Mouse (Mus musculus): ENCODE results near the gene Rgs1. TPM values are rescaled to one million over a fixed set of nuclear protein-coding genes. Genes with fewer than 3 reads are reported as not detected.

Rgs1 gene
- polyA plus RNA-seq, 1 experiment from 2014 or later = 0.28 TPM

DNA sequence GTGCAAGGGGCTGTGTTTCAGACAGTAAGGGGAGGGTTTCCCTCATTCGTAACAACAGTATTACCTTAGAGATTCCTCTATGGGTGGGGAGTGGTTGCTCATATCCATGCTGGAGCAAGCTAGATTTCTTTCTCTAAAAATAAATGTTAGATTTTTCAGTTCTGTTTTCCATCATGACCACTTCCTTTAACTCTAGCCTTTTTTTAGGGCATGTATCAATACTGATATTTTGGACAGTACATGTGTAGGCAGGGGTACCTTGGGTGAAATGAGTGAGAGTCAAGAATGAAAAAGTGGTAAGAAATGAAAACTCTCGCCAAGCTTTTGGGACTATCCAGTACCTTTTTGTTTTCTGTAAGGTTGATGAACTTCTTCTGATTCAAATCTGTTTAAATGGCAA lies 44.3 kb downstream of the Rgs1 start:
- Histone ChIP-seq H3K4me3 (ENCODE audit: low read length) (no peak overlapping the region), H3K27me3 (replicated peaks; ENCODE audit: control insufficient read depth, insufficient read depth, low read length) (no peaks in the 10 kb centered on the region), H3K36me3 (ENCODE audit: control insufficient read depth, insufficient read depth, low read length) (no peaks in the 10 kb centered on the region), H3K4me1 (ENCODE audit: control insufficient read depth, insufficient read depth, low read depth, low read length) (no peaks in the 10 kb centered on the region), H3K4me2 (ENCODE audit: low read length) (no peak overlapping the region), H3K27ac (ENCODE audit: low read depth, low read length) (no peak overlapping the region), H3K9ac (ENCODE audit: low read depth, low read length) (no peak overlapping the region), H3K9me3 (ENCODE audit: control insufficient read depth, low read length) (no peaks in the 10 kb centered on the region)
- WGBS = 92% methylated on average over 2 of the region's 2 CpGs
- ATAC-seq = no peak

DNA sequence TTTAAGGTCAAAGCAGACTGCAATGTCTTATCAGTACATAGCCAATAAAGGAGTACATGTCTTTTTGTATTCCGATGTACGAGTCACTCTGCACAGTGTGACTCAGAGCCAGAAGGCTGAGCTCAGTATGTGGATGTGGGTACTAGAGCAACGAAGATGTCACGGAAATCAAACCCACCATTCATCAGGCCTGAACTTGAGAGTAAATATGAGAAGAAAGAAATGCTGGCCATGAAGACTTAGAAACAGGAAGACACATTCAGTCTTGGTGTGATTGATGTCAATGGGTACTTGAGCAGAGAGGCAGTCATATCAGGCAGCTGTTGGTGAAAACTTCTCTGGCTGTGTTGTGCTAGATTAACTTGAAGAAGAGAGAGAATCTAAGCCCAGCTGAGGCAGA lies 46.1 kb downstream of the Rgs1 start:
- no peaks in the 10 kb centered on the region for H3K36me3 ChIP-seq (ENCODE audit: control insufficient read depth, insufficient read depth, low read length)
- 89% methylated on average over 4 of the region's 4 CpGs for WGBS
- H3K4me2 ChIP-seq (ENCODE audit: low read length) = no peak overlapping the region
- H3K9ac ChIP-seq (ENCODE audit: low read depth, low read length) = no peak overlapping the region
- H3K4me3 ChIP-seq (ENCODE audit: low read length) = no peak overlapping the region
- H3K27ac ChIP-seq (ENCODE audit: low read depth, low read length) = no peak overlapping the region
- no peaks in the 10 kb centered on the region for H3K4me1 ChIP-seq (ENCODE audit: control insufficient read depth, insufficient read depth, low read depth, low read length)
- no peaks in the 10 kb centered on the region for H3K9me3 ChIP-seq (ENCODE audit: control insufficient read depth, low read length)
- ATAC-seq = no peak
- H3K27me3 ChIP-seq (replicated peaks; ENCODE audit: control insufficient read depth, insufficient read depth, low read length) = no peaks in the 10 kb centered on the region

DNA sequence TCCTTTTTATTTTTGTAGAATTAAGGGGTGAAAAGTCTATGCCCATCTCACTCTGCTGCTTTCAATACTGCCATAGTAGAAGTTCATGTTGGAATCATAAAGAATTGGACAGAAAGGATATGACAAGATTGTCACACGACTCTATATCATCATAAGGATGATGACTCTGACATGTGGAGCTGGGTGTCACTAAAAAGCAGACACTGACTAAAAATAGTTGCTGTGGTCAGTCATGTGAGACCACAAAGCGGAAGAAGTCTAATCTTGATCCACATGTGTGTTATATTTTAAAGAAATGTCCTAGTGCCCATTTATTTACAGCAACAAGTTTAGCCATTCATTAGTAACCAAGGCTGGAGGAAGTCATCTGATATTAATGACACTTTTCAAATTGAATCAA lies 48.5 kb downstream of the Rgs1 start:
- Histone ChIP-seq H3K4me1 (ENCODE audit: control insufficient read depth, insufficient read depth, low read depth, low read length) (no peaks in the 10 kb centered on the region), H3K9me3 (ENCODE audit: control insufficient read depth, low read length) (no peaks in the 10 kb centered on the region), H3K4me3 (ENCODE audit: low read length) (no peak overlapping the region), H3K27ac (ENCODE audit: low read depth, low read length) (no peak overlapping the region), H3K9ac (ENCODE audit: low read depth, low read length) (no peak overlapping the region), H3K4me2 (ENCODE audit: low read length) (no peak overlapping the region), H3K36me3 (ENCODE audit: control insufficient read depth, insufficient read depth, low read length) (no peaks in the 10 kb centered on the region), H3K27me3 (replicated peaks; ENCODE audit: control insufficient read depth, insufficient read depth, low read length) (no peaks in the 10 kb centered on the region)
- no peak for ATAC-seq
- 66% methylated on average over 2 of the region's 2 CpGs for WGBS

DNA sequence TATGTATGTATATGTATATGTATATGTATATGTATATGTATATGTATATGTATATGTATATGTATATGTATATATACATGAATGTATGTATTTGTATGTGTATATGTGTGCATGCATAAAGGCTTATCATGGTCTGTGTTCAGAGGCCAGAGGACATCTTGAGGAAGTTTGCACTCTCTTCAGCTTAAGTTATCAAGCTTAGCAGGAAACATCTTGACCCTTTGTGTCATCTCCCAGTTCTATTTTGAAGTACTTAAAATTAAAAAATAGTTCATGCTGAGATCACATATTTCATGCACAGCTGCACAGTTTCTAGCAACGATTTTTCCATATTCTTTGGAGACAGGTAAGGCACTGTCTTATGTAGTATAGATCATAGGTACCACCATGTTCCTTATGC lies 49.5 kb downstream of the Rgs1 start:
- Histone ChIP-seq H3K4me1 (ENCODE audit: control insufficient read depth, insufficient read depth, low read depth, low read length) (no peaks in the 10 kb centered on the region), H3K9ac (ENCODE audit: low read depth, low read length) (no peak overlapping the region), H3K4me2 (ENCODE audit: low read length) (no peak overlapping the region), H3K27me3 (replicated peaks; ENCODE audit: control insufficient read depth, insufficient read depth, low read length) (no peaks in the 10 kb centered on the region), H3K36me3 (ENCODE audit: control insufficient read depth, insufficient read depth, low read length) (no peaks in the 10 kb centered on the region), H3K4me3 (ENCODE audit: low read length) (no peak overlapping the region), H3K9me3 (ENCODE audit: control insufficient read depth, low read length) (no peaks in the 10 kb centered on the region), H3K27ac (ENCODE audit: low read depth, low read length) (no peak overlapping the region)
- ATAC-seq = no peak
- 56% methylated on average over 1 of the region's 1 CpGs for WGBS

DNA sequence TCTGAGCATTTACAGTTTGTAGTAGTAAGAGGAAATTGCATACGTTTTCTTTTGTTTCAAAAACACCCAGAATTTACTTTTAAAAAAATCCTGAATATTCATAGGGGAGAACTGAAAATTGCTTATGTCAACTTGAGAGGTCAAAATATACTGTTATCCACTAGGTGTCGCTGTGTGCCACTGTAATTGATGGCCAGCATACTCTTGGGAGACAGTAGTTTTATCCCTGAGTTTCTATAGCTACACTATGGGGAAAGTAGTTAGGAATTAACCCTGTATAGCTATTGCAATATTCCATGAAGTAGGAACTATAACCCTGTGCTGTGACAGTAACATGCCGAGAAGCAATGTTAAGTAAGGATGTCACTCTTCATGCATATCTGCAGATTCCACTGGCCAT lies 51.4 kb downstream of the Rgs1 start:
- ATAC-seq = no peak
- no peaks in the 10 kb centered on the region for H3K36me3 ChIP-seq (ENCODE audit: control insufficient read depth, insufficient read depth, low read length)
- 30% methylated on average over 3 of the region's 3 CpGs for WGBS
- no peaks in the 10 kb centered on the region for H3K27me3 ChIP-seq (replicated peaks; ENCODE audit: control insufficient read depth, insufficient read depth, low read length)
- no peaks in the 10 kb centered on the region for H3K9me3 ChIP-seq (ENCODE audit: control insufficient read depth, low read length)
- no peak overlapping the region for H3K4me2 ChIP-seq (ENCODE audit: low read length)
- no peak overlapping the region for H3K27ac ChIP-seq (ENCODE audit: low read depth, low read length)
- no peak overlapping the region for H3K4me3 ChIP-seq (ENCODE audit: low read length)
- H3K4me1 ChIP-seq (ENCODE audit: control insufficient read depth, insufficient read depth, low read depth, low read length) = no peaks in the 10 kb centered on the region
- no peak overlapping the region for H3K9ac ChIP-seq (ENCODE audit: low read depth, low read length)

Other genes with a start within 250 kb of the Rgs1 start
- 96.4 and 98.1 TPM in 2 replicates for gene Rgs2, start 245.1 kb downstream of the Rgs1 start, polyA plus RNA-seq (2015; fragmentation: Nextera tagmentation; extraction: Ambion mirVana)
- gene Rgs13, start 71.9 kb downstream of the Rgs1 start, polyA plus RNA-seq (2015; fragmentation: Nextera tagmentation; extraction: Ambion mirVana) = 0.71 and 0.89 TPM in 2 replicates